24 mouse cellular contexts compared by ENCODE assay signal in genomic region chr7:63916268-63916907, GRCm38 (mm10). TPM values are rescaled to one million over a fixed set of nuclear protein-coding genes. Genes with fewer than 3 reads are reported as not detected.
DNase-seq lines count a peak whose midpoint lies in the region; ATAC-seq and TF ChIP-seq lines count a peak whose summit lies in the region.
"Had no signal": no experiment of that assay in that cellular context is flagged by ENCODE, and none has a peak within 500 bp of the region (broad histone marks: within the 10 kb centered on the region; RNA-seq: fewer than 3 reads in every experiment).

TSS of gene E030018B13Rik (plus strand) at chr7:63916857.

- no peak within 1 kb of the TSS for H3K9ac ChIP-seq in hindbrain, embryonic 13.5 days
- H3K9ac ChIP-seq in hindbrain, embryonic 14.5 days, result no peak within 1 kb of the TSS
- no peak within 1 kb of the TSS for H3K9ac ChIP-seq in lung, postnatal 0 days (replicated peaks; ENCODE audit: low read depth)
- H3K9ac ChIP-seq: embryonic facial prominence, embryonic 13.5 days; liver, embryonic 13.5 days; neural tube, embryonic 12.5 days had no signal

- H3K36me3 ChIP-seq in hindbrain, embryonic 13.5 days, result no peaks in the 10 kb centered on the region
- H3K36me3 ChIP-seq in hindbrain, embryonic 14.5 days (replicated peaks; ENCODE audit: control insufficient read depth, insufficient read depth), result no peaks in the 10 kb centered on the region
- H3K36me3 ChIP-seq in lung, postnatal 0 days (ENCODE audit: insufficient read depth, low read length), result no peaks in the 10 kb centered on the region
- H3K36me3 ChIP-seq: embryonic facial prominence, embryonic 13.5 days; liver, embryonic 13.5 days; neural tube, embryonic 12.5 days had no signal

- H3K4me3 ChIP-seq in hindbrain, embryonic 13.5 days, result no peak within 1 kb of the TSS
- H3K4me3 ChIP-seq in hindbrain, embryonic 14.5 days (replicated peaks; ENCODE audit: low read length), result no peak within 1 kb of the TSS
- H3K4me3 ChIP-seq in lung, postnatal 0 days (ENCODE audit: low read depth, low read length), result no peak within 1 kb of the TSS
- H3K4me3 ChIP-seq: embryonic facial prominence, embryonic 13.5 days; liver, embryonic 13.5 days; neural tube, embryonic 12.5 days had no signal

- H3K27ac ChIP-seq in hindbrain, embryonic 13.5 days, result peak within 1 kb of the TSS; percentile 9; the same call in 1 of the 2 replicates
- H3K27ac ChIP-seq in hindbrain, embryonic 14.5 days, result no peak within 1 kb of the TSS
- H3K27ac ChIP-seq in lung, postnatal 0 days (ENCODE audit: low read length), result peak within 1 kb of the TSS; percentile 97; the same call in 1 of the 2 replicates
- H3K27ac ChIP-seq: embryonic facial prominence, embryonic 13.5 days; liver, embryonic 13.5 days; neural tube, embryonic 12.5 days had no signal

- no peak for ATAC-seq in cerebellum, adult (ENCODE audit: insufficient number of reproducible peaks, low FRiP score, low TSS enrichment)
- no peak for ATAC-seq in hindbrain, embryonic 13.5 days (ENCODE audit: low FRiP score)
- no peak for ATAC-seq in hindbrain, embryonic 14.5 days (ENCODE audit: low FRiP score)
- no peak for ATAC-seq in lung, postnatal 0 days
- ATAC-seq: CD4-positive, CD25-positive, alpha-beta regulatory T cell, adult 4 months; forebrain, embryonic 16.5 days had no signal

- H3K4me1 ChIP-seq in hindbrain, embryonic 13.5 days (replicated peaks), result peaks cover 73% of the 10 kb centered on the region
- H3K4me1 ChIP-seq in hindbrain, embryonic 14.5 days (replicated peaks; ENCODE audit: control insufficient read depth, insufficient read depth, low read length), result peaks cover 40% of the 10 kb centered on the region
- H3K4me1 ChIP-seq in lung, postnatal 0 days (ENCODE audit: insufficient read depth, low read depth, low read length), result peaks cover 61% of the 10 kb centered on the region

- WGBS in hindbrain, embryonic 13.5 days, result 90% methylated on average over 6 of the region's 6 CpGs
- 85% methylated on average over 6 of the region's 6 CpGs for WGBS in hindbrain, embryonic 14.5 days
- WGBS in lung, postnatal 0 days, result 83% methylated on average over 6 of the region's 6 CpGs

- no peaks in the 10 kb centered on the region for H3K27me3 ChIP-seq in hindbrain, embryonic 13.5 days
- H3K27me3 ChIP-seq in hindbrain, embryonic 14.5 days (ENCODE audit: control insufficient read depth, insufficient read depth, low read length), result no peaks in the 10 kb centered on the region
- no peaks in the 10 kb centered on the region for H3K27me3 ChIP-seq in lung, postnatal 0 days (replicated peaks; ENCODE audit: insufficient read depth, low read length)
- H3K27me3 ChIP-seq: embryonic facial prominence, embryonic 13.5 days; liver, embryonic 13.5 days; neural tube, embryonic 12.5 days had no signal

- peak; percentile 26; the same call in 1 of the 2 replicates for TF ChIP-seq EP300 in lung, postnatal 0 days (IDR thresholded peaks at IDR 0.05)

- no peak within 1 kb of the TSS for H3K4me2 ChIP-seq in hindbrain, embryonic 13.5 days
- H3K4me2 ChIP-seq in hindbrain, embryonic 14.5 days (replicated peaks), result no peak within 1 kb of the TSS
- no peak within 1 kb of the TSS for H3K4me2 ChIP-seq in lung, postnatal 0 days (replicated peaks; ENCODE audit: low read depth, low read length)
- H3K4me2 ChIP-seq: embryonic facial prominence, embryonic 13.5 days; liver, embryonic 13.5 days; neural tube, embryonic 12.5 days had no signal

- DNase-seq in cerebellum, adult 11-12 months, result peak; percentile 73
- DNase-seq in hindbrain, embryonic 14.5 days (ENCODE audit: low spot score), result no peak
- DNase-seq in lung, postnatal 0 days (ENCODE audit: low spot score), result peak; percentile 52
- DNase-seq in lung, postnatal 14 days, result no peak
- DNase-seq in adrenal gland, postnatal 14 days, result no peak
- DNase-seq in right cerebral cortex, postnatal 25 days, result no peak
- DNase-seq: heart, postnatal 14 days; kidney, adult 18-20 months; kidney, postnatal 4 days; layer of hippocampus, postnatal 36 days; left cerebral cortex, postnatal 4 days; liver, embryonic 13.5 days had no signal

- TF ChIP-seq CTCF in lung, postnatal 0 days (IDR thresholded peaks at IDR 0.05), result no peak

- no peaks in the 10 kb centered on the region for H3K9me3 ChIP-seq in hindbrain, embryonic 13.5 days
- H3K9me3 ChIP-seq in hindbrain, embryonic 14.5 days (ENCODE audit: control insufficient read depth, low read length), result no peaks in the 10 kb centered on the region
- H3K9me3 ChIP-seq in lung, postnatal 0 days (ENCODE audit: low read length), result no peaks in the 10 kb centered on the region
- H3K9me3 ChIP-seq: embryonic facial prominence, embryonic 13.5 days; G1E; liver, embryonic 13.5 days; neural tube, embryonic 12.5 days had no signal

RNA-seq across cellular contexts. Expression of gene E030018B13Rik, which starts in this region (rescaled TPM):
- polyA plus RNA-seq in hindbrain, embryonic 13.5 days (2015; fragmentation: Nextera tagmentation; extraction: Ambion mirVana), result 0.19 TPM in 1 of 2 replicates, not detected in the other
- polyA plus RNA-seq in hindbrain, embryonic 14.5 days (2014; fragmentation: Nextera tagmentation; extraction: Ambion mirVana), result not detected in 2 replicates
- 0.18 and 0.27 TPM in 2 replicates for polyA plus RNA-seq in lung, postnatal 0 days (2015; fragmentation: Nextera tagmentation; extraction: Ambion mirVana)
- total RNA-seq in adrenal gland, postnatal 14 days (2021), result not detected in 2 replicates
- total RNA-seq: adrenal gland, postnatal 4 days; G1E; gastrocnemius, adult 18-20 months; heart, adult 8-10 months; heart, postnatal 14 days; layer of hippocampus, postnatal 36 days; left cerebral cortex, postnatal 4 days had no signal
- polyA plus RNA-seq: CD4-positive, CD25-positive, alpha-beta regulatory T cell, adult 4 months; embryonic facial prominence, embryonic 13.5 days; G1E; liver, embryonic 13.5 days; lung, embryonic 16.5 days; stomach, embryonic 16.5 days had no signal

Comparison
In these comparisons a context has a peak if more than half of its experiments do, and no peak if none do; other contexts are left out.
1. Peak in DNase-seq and H3K27ac ChIP-seq in lung, postnatal 0 days; RNA of the gene not detected or under 1 TPM.